Mouse (Mus musculus): ENCODE results near the gene Rusc1. TPM values are rescaled to one million over a fixed set of nuclear protein-coding genes. Genes with fewer than 3 reads are reported as not detected.

Rusc1 gene
- polyA plus RNA-seq, 2 experiments = 2.6 to 4.1 TPM

DNA sequence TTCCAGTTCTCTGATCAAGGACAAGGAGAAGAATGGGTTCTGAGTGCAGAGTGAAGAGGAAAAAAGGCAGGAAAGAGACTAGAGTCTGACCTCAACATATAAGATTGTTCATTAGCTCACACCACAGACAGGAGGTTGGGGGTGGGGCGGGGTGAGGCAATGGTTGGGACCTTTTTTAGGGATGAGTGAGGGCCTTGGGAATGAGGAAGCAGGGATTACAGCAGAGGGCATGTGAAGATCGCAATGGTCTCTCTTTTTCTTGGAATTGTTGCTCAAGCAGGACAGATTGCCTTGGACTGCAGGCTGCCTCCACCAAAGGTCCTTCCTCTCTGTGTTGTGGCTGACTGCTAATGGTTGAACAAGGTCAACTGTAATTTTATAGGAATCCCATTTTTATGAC lies 30.2 kb upstream of the Rusc1 start:
- Histone ChIP-seq H3K4me3 (ENCODE audit: insufficient read depth in 1 of 2, low read depth in 2 of 2, low read length in 2 of 2) (no peak overlapping the region), H3K9me3 (ENCODE audit: control insufficient read depth, low read length) (no peaks in the 10 kb centered on the region), H3K9ac (replicated peaks) (no peak overlapping the region), H3K27me3 (ENCODE audit: control insufficient read depth, insufficient read depth, low read length) (no peaks in the 10 kb centered on the region), H3K4me2 (ENCODE audit: low read depth) (no peak overlapping the region), H3K36me3 (replicated peaks; ENCODE audit: control insufficient read depth, insufficient read depth, low read depth) (no peaks in the 10 kb centered on the region), H3K4me1 (replicated peaks; ENCODE audit: control insufficient read depth in 2 of 2, insufficient read depth in 2 of 2, low read length in 1 of 2) (peaks cover 5 to 21% of the 10 kb centered on the region in 2 experiments), H3K27ac (no peak overlapping the region)
- TF ChIP-seq CTCF (IDR thresholded peaks at IDR 0.05; ENCODE audit: low read depth) (no peak), EP300 (IDR thresholded peaks at IDR 0.05; ENCODE audit: low read depth) (no peak)
- no peak for DNase-seq (ENCODE audit: low read depth in 3 of 3, low spot score in 3 of 3)
- WGBS (ENCODE audit: insufficient replicate concordance) = 49% methylated on average over 2 of the region's 2 CpGs
- ATAC-seq (ENCODE audit: insufficient read depth) = no peak

DNA sequence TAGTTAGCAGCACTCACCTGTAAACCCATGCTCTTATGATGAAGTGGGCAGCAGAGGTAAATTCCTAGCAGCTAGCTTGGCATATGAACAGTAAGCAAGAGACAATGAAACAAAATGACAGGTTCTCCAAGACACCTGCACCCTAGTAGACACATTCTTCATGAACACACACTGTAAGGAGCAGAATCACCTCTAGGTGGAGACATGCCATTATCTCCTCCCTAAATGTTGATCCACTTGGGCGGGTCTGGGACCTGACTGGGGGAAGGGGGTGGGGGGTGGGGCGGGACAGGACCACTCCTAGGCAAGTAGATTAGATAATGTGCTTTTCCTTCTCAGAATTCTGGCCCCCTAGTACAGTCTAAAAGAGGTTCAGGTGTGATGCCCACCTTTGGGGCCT lies 22.4 kb upstream of the Rusc1 start:
- Histone ChIP-seq H3K4me1 (replicated peaks; ENCODE audit: control insufficient read depth in 2 of 2, insufficient read depth in 2 of 2, low read length in 1 of 2) (peaks cover 23 to 29% of the 10 kb centered on the region in 2 experiments), H3K27me3 (ENCODE audit: control insufficient read depth, insufficient read depth, low read length) (no peaks in the 10 kb centered on the region), H3K9ac (replicated peaks) (peak overlapping the region; percentile 27), H3K4me2 (ENCODE audit: low read depth) (peak overlapping the region; percentile 50), H3K4me3 (ENCODE audit: insufficient read depth in 1 of 2, low read depth in 2 of 2, low read length in 2 of 2) (no peak overlapping the region), H3K36me3 (replicated peaks; ENCODE audit: control insufficient read depth, insufficient read depth, low read depth) (no peaks in the 10 kb centered on the region), H3K9me3 (ENCODE audit: control insufficient read depth, low read length) (no peaks in the 10 kb centered on the region), H3K27ac (peak overlapping the region; percentile 53)
- ATAC-seq (ENCODE audit: insufficient read depth) = peak; percentile 86
- TF ChIP-seq EP300 (IDR thresholded peaks at IDR 0.05; ENCODE audit: low read depth) (no peak), CTCF (IDR thresholded peaks at IDR 0.05; ENCODE audit: low read depth) (peak; percentile 78)
- 0% methylated on average over 2 of the region's 2 CpGs for WGBS (ENCODE audit: insufficient replicate concordance)
- DNase-seq (ENCODE audit: low read depth in 3 of 3, low spot score in 3 of 3) = peak; percentile 69 to 76 (median 71)

DNA sequence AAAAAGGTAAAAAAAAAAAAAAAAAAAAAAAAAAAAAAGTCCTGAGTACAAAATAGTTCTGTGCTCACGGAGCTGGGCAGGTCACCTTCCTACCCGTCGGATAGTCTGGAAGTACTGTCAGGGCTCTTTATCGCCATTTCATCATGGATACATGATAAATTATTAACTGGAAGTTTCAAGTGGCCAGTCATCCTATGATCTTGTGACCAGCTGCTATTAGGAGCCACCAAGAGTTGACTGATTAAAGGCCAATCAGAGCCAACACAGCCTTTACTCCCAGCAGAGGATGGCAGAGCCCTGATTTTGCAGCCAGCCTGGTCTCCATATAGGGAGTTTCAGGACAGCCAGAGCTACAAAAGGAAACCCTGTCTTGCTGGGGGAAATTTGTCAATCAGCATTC lies 19.9 kb upstream of the Rusc1 start:
- Histone ChIP-seq H3K27ac (no peak overlapping the region), H3K27me3 (ENCODE audit: control insufficient read depth, insufficient read depth, low read length) (no peaks in the 10 kb centered on the region), H3K9ac (replicated peaks) (no peak overlapping the region), H3K4me3 (ENCODE audit: insufficient read depth in 1 of 2, low read depth in 2 of 2, low read length in 2 of 2) (no peak overlapping the region), H3K9me3 (ENCODE audit: control insufficient read depth, low read length) (no peaks in the 10 kb centered on the region), H3K4me2 (ENCODE audit: low read depth) (no peak overlapping the region), H3K36me3 (replicated peaks; ENCODE audit: control insufficient read depth, insufficient read depth, low read depth) (no peaks in the 10 kb centered on the region), H3K4me1 (replicated peaks; ENCODE audit: control insufficient read depth in 2 of 2, insufficient read depth in 2 of 2, low read length in 1 of 2) (peaks cover 23 to 29% of the 10 kb centered on the region in 2 experiments)
- no peak for DNase-seq (ENCODE audit: low read depth in 3 of 3, low spot score in 3 of 3)
- TF ChIP-seq EP300 (IDR thresholded peaks at IDR 0.05; ENCODE audit: low read depth) = no peak
- TF ChIP-seq CTCF (IDR thresholded peaks at IDR 0.05; ENCODE audit: low read depth) = no peak
- no peak for ATAC-seq (ENCODE audit: insufficient read depth)
- WGBS (ENCODE audit: insufficient replicate concordance) = 68% methylated on average over 4 of the region's 4 CpGs

DNA sequence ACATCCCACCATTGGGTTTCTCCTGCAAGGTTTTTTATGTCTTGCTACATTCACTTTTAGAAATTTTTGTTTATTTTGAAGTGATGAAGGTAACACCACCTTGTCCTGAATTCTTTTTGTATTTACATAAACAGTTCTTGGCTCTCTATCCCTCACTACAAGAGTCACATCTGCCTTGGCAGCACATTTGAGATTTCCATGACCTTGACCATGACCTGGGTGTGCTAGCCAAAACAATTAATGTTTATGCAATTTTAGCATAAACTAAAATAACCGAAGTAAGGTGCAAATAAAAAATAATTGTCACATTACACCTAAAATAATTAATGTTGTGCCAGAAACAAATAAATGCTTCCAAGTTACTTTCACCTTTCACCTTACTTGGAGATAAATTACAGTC lies 15.0 kb upstream of the Rusc1 start:
- DNase-seq (ENCODE audit: low read depth in 3 of 3, low spot score in 3 of 3) (no peak), ATAC-seq (ENCODE audit: insufficient read depth) (no peak)
- no peak for TF ChIP-seq EP300 (IDR thresholded peaks at IDR 0.05; ENCODE audit: low read depth)
- TF ChIP-seq CTCF (IDR thresholded peaks at IDR 0.05; ENCODE audit: low read depth) = no peak
- H3K36me3 ChIP-seq (replicated peaks; ENCODE audit: control insufficient read depth, insufficient read depth, low read depth) = no peaks in the 10 kb centered on the region
- 46% methylated on average over 1 of the region's 1 CpGs for WGBS (ENCODE audit: insufficient replicate concordance)
- H3K27me3 ChIP-seq (ENCODE audit: control insufficient read depth, insufficient read depth, low read length) = no peaks in the 10 kb centered on the region
- H3K27ac ChIP-seq = no peak overlapping the region
- no peak overlapping the region for H3K4me3 ChIP-seq (ENCODE audit: insufficient read depth in 1 of 2, low read depth in 2 of 2, low read length in 2 of 2)
- H3K9me3 ChIP-seq (ENCODE audit: control insufficient read depth, low read length) = no peaks in the 10 kb centered on the region
- H3K9ac ChIP-seq (replicated peaks) = no peak overlapping the region
- H3K4me1 ChIP-seq (replicated peaks; ENCODE audit: control insufficient read depth in 2 of 2, insufficient read depth in 2 of 2, low read length in 1 of 2) = peaks cover 2 to 7% of the 10 kb centered on the region in 2 experiments; a peak in 3 of 4 replicates
- no peak overlapping the region for H3K4me2 ChIP-seq (ENCODE audit: low read depth)

DNA sequence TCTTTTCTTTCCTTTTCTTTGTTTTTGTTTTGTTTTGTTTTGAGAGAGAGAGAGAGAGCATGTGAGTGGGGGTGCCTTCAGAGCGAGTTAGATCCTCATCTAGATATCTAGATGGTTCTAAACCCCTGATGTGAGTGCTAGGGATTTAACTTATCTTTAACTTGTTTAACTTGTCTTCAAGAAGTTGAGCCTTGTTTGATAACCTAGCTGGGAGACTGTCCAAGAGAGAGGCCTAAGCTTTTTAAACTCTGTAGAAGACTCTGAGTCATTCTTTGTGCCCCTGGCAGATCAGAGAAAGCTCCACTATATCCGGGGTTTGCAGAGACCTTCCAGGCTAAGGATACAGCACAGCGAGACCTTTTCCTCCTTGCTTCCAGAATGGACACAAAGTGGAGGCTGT lies 14.4 kb upstream of the Rusc1 start:
- ATAC-seq (ENCODE audit: insufficient read depth) (no peak), DNase-seq (ENCODE audit: low read depth in 3 of 3, low spot score in 3 of 3) (no peak)
- Histone ChIP-seq H3K4me1 (replicated peaks; ENCODE audit: control insufficient read depth in 2 of 2, insufficient read depth in 2 of 2, low read length in 1 of 2) (peaks cover 8 to 12% of the 10 kb centered on the region in 2 experiments), H3K36me3 (replicated peaks; ENCODE audit: control insufficient read depth, insufficient read depth, low read depth) (no peaks in the 10 kb centered on the region), H3K27me3 (ENCODE audit: control insufficient read depth, insufficient read depth, low read length) (no peaks in the 10 kb centered on the region), H3K9ac (replicated peaks) (no peak overlapping the region), H3K9me3 (ENCODE audit: control insufficient read depth, low read length) (no peaks in the 10 kb centered on the region), H3K4me3 (ENCODE audit: insufficient read depth in 1 of 2, low read depth in 2 of 2, low read length in 2 of 2) (no peak overlapping the region), H3K4me2 (ENCODE audit: low read depth) (no peak overlapping the region), H3K27ac (no peak overlapping the region)
- WGBS (ENCODE audit: insufficient replicate concordance) = 56% methylated on average over 3 of the region's 3 CpGs
- no peak for TF ChIP-seq CTCF (IDR thresholded peaks at IDR 0.05; ENCODE audit: low read depth)
- TF ChIP-seq EP300 (IDR thresholded peaks at IDR 0.05; ENCODE audit: low read depth) = no peak

Data from liver, embryonic 14.5 days (tissue).